Mouse (Mus musculus): Measurements from ENCODE around the gene Rwdd4a. TPM values are rescaled to one million over a fixed set of nuclear protein-coding genes. Genes with fewer than 3 reads are reported as not detected.

Gene Rwdd4a
- total and polyA plus RNA-seq, 3 experiments: 47.2 to 64.0 TPM; not detected in 1

DNA sequence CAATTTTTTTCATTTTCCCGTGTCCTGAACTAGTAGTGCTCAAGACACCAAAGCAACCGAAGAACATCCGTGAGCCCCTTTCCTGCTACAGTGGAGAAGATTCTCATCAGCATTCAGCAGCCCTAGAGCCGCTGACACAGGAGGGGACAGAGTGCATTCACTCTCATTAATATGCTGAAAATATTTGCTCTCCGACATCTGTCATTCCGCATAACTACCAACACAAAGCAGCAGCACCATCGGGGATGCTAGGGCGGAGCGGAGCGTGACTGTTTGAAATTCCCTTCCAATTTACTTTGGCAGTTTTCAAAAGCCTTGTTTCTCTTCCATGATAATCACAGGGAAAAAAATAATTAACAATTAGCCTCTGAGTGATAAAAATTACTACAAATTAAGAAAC, 56.9 kb downstream of the Rwdd4a start:
- TF ChIP-seq GABPA (IDR thresholded peaks at IDR 0.05; ENCODE audit: low read depth, low read length) (no peak), EP300 (IDR thresholded peaks at IDR 0.05; ENCODE audit: low read depth in 1 of 2, low read length in 2 of 2) (no peak), ELF1 (IDR thresholded peaks at IDR 0.05; ENCODE audit: low read depth, low read length) (no peak), CHD2 (IDR thresholded peaks at IDR 0.05; ENCODE audit: low read length) (no peak), MYC (IDR thresholded peaks at IDR 0.05; ENCODE audit: low read depth, low read length) (no peak), SIN3A (IDR thresholded peaks at IDR 0.05; ENCODE audit: low read length) (no peak), JUND (IDR thresholded peaks at IDR 0.05; ENCODE audit: low read depth, low read length) (no peak), TCF12 (IDR thresholded peaks at IDR 0.05; ENCODE audit: low read depth, low read length) (no peak), POLR2AphosphoS5 (IDR thresholded peaks at IDR 0.05; ENCODE audit: borderline replicate concordance, low read depth, low read length) (no peak), GATA1 (IDR thresholded peaks at IDR 0.05; ENCODE audit: low read depth, low read length) (no peak), ZNF384 (IDR thresholded peaks at IDR 0.05; ENCODE audit: low read depth, low read length) (no peak), KAT2A (conservative IDR thresholded peaks at IDR 0.05; ENCODE audit: low read depth, low read length) (no peak), RAD21 (IDR thresholded peaks at IDR 0.05; ENCODE audit: low read depth, low read length) (no peak), ZC3H11A (IDR thresholded peaks at IDR 0.05; ENCODE audit: low read depth, low read length) (no peak), POLR2A (IDR thresholded peaks at IDR 0.05; ENCODE audit: control insufficient read depth in 1 of 2, insufficient read depth in 1 of 2, low read depth in 1 of 2, low read length in 2 of 2, poor library complexity in 1 of 2) (no peak)
- no peak for DNase-seq (ENCODE audit: low read depth, low spot score)
- Histone ChIP-seq H3K9me3 (replicated peaks; ENCODE audit: insufficient read depth, low read length) (no peaks in the 10 kb centered on the region), H3K4me3 (ENCODE audit: control insufficient read depth in 1 of 2, insufficient read depth in 1 of 2, low read depth in 2 of 2, low read length in 2 of 2) (no peak overlapping the region), H3K4me1 (ENCODE audit: control insufficient read depth in 1 of 2, insufficient read depth in 2 of 2, low read length in 2 of 2) (no peaks in the 10 kb centered on the region), H3K36me3 (ENCODE audit: control insufficient read depth in 1 of 2, insufficient read depth in 2 of 2, low read length in 2 of 2) (no peaks in the 10 kb centered on the region), H3K27me3 (ENCODE audit: control insufficient read depth in 1 of 2, insufficient read depth in 2 of 2, low read length in 2 of 2) (peaks cover 3 to 6% of the 10 kb centered on the region in 2 experiments), H3K79me2 (ENCODE audit: control insufficient read depth, insufficient read depth, low read length, poor library complexity) (no peaks in the 10 kb centered on the region), H3K27ac (ENCODE audit: control insufficient read depth, low read depth, low read length) (no peak overlapping the region), H3K9ac (ENCODE audit: control insufficient read depth, low read depth, low read length, poor library complexity, severe bottlenecking) (no peak overlapping the region)

DNA sequence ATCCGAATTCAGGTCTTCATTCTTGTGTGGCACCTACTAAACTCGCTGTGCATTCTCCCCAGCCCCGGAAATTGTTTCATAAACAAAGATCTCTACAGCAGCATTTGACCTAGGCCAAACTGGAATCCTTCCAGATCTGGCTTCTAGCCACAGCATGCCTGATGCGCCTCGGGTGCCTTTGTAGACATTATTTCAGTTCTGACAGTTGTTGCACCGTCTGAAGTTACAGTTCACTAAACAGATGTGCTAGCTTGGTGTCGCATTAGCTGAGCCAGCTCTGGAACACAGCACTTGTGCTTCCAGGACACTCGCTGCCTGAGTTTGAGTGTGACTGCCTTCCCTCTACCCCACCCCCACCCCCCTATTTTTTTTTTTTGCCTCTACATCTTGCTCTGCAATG, 67.2 kb downstream of the Rwdd4a start:
- Histone ChIP-seq H3K79me2 (ENCODE audit: control insufficient read depth, insufficient read depth, low read length, poor library complexity) (no peaks in the 10 kb centered on the region), H3K27ac (ENCODE audit: control insufficient read depth, low read depth, low read length) (no peak overlapping the region), H3K9ac (ENCODE audit: control insufficient read depth, low read depth, low read length, poor library complexity, severe bottlenecking) (no peak overlapping the region), H3K27me3 (ENCODE audit: control insufficient read depth in 1 of 2, insufficient read depth in 2 of 2, low read length in 2 of 2) (peaks cover 0 to 2% of the 10 kb centered on the region in 2 experiments; a peak in 1 of 4 replicates), H3K36me3 (ENCODE audit: control insufficient read depth in 1 of 2, insufficient read depth in 2 of 2, low read length in 2 of 2) (no peaks in the 10 kb centered on the region), H3K4me3 (ENCODE audit: control insufficient read depth in 1 of 2, insufficient read depth in 1 of 2, low read depth in 2 of 2, low read length in 2 of 2) (no peak overlapping the region), H3K9me3 (replicated peaks; ENCODE audit: insufficient read depth, low read length) (no peaks in the 10 kb centered on the region), H3K4me1 (ENCODE audit: control insufficient read depth in 1 of 2, insufficient read depth in 2 of 2, low read length in 2 of 2) (no peaks in the 10 kb centered on the region)
- no peak for TF ChIP-seq NELFE (IDR thresholded peaks at IDR 0.05; ENCODE audit: low read depth, low read length)
- no peak for TF ChIP-seq ETS1 (IDR thresholded peaks at IDR 0.05; ENCODE audit: low read depth, low read length)
- no peak for TF ChIP-seq USF2 (IDR thresholded peaks at IDR 0.05; ENCODE audit: borderline replicate concordance in 1 of 2, insufficient read depth in 1 of 2, low read depth in 1 of 2, low read length in 2 of 2)
- TF ChIP-seq TBP (IDR thresholded peaks at IDR 0.05; ENCODE audit: low read depth, low read length): no peak
- TF ChIP-seq MXI1 (IDR thresholded peaks at IDR 0.05; ENCODE audit: low read depth, low read length): no peak
- TF ChIP-seq BHLHE40 (IDR thresholded peaks at IDR 0.05; ENCODE audit: borderline replicate concordance, low read depth, low read length): no peak
- no peak for TF ChIP-seq ELF1 (IDR thresholded peaks at IDR 0.05; ENCODE audit: low read depth, low read length)
- no peak for TF ChIP-seq JUND (IDR thresholded peaks at IDR 0.05; ENCODE audit: low read depth, low read length)
- no peak for TF ChIP-seq MYC (IDR thresholded peaks at IDR 0.05; ENCODE audit: low read depth, low read length)
- no peak for TF ChIP-seq CTCF (IDR thresholded peaks at IDR 0.05 in 2 of 3, conservative IDR thresholded peaks at IDR 0.05 in 1 of 3; ENCODE audit: control insufficient read depth in 1 of 3, insufficient read depth in 1 of 3, low read depth in 2 of 3, low read length in 3 of 3, poor library complexity in 1 of 3, severe bottlenecking in 1 of 3)
- TF ChIP-seq HCFC1 (IDR thresholded peaks at IDR 0.05; ENCODE audit: low read depth, low read length): no peak
- no peak for TF ChIP-seq ZC3H11A (IDR thresholded peaks at IDR 0.05; ENCODE audit: low read depth, low read length)
- no peak for TF ChIP-seq MAFK (IDR thresholded peaks at IDR 0.05; ENCODE audit: borderline replicate concordance, low read depth, low read length)
- no peak for TF ChIP-seq ZNF384 (IDR thresholded peaks at IDR 0.05; ENCODE audit: low read depth, low read length)
- no peak for TF ChIP-seq TAL1 (IDR thresholded peaks at IDR 0.05; ENCODE audit: low read length)
- TF ChIP-seq POLR2AphosphoS2 (IDR thresholded peaks at IDR 0.05; ENCODE audit: low read length): no peak
- TF ChIP-seq RAD21 (IDR thresholded peaks at IDR 0.05; ENCODE audit: low read depth, low read length): no peak
- TF ChIP-seq ZMIZ1 (IDR thresholded peaks at IDR 0.05; ENCODE audit: low read depth, low read length): no peak
- TF ChIP-seq TCF12 (IDR thresholded peaks at IDR 0.05; ENCODE audit: low read depth, low read length): no peak
- no peak for TF ChIP-seq NRF1 (IDR thresholded peaks at IDR 0.05; ENCODE audit: insufficient read depth, low read depth, low read length, poor library complexity, severe bottlenecking)
- no peak for DNase-seq (ENCODE audit: low read depth, low spot score)

Measured in MEL (cell line).